Comparison of ENCODE assay signal across 18 mouse cellular contexts in genomic region chr4:108407621-108408020, GRCm38 (mm10). TPM values are rescaled to one million over a fixed set of nuclear protein-coding genes. Genes with fewer than 3 reads are reported as not detected.
DNase-seq lines count a peak whose midpoint lies in the region; ATAC-seq and TF ChIP-seq lines count a peak whose summit lies in the region.
"Had no signal": no experiment of that assay in that cellular context is flagged by ENCODE, and none has a peak within 500 bp of the region (broad histone marks: within the 10 kb centered on the region; RNA-seq: fewer than 3 reads in every experiment).

No protein-coding gene starts in this region.

- no peaks in the 10 kb centered on the region for H3K27me3 ChIP-seq in intestine, embryonic 14.5 days (replicated peaks; ENCODE audit: control insufficient read depth, insufficient read depth, low read length)
- no peaks in the 10 kb centered on the region for H3K27me3 ChIP-seq in intestine, embryonic 15.5 days (replicated peaks)
- H3K27me3 ChIP-seq in limb, embryonic 10.5 days (ENCODE audit: low read depth, poor library complexity, severe bottlenecking) = no peaks in the 10 kb centered on the region
- H3K27me3 ChIP-seq in kidney, adult 2 months (replicated peaks; ENCODE audit: control insufficient read depth, insufficient read depth, low read length) = no peaks in the 10 kb centered on the region
- H3K27me3 ChIP-seq: Patski had no signal

- H3K4me1 ChIP-seq in intestine, embryonic 14.5 days (replicated peaks; ENCODE audit: control insufficient read depth, insufficient read depth, low read length) = peaks cover 19% of the 10 kb centered on the region; the same call in 1 of the 2 replicates
- peaks cover 8% of the 10 kb centered on the region for H3K4me1 ChIP-seq in intestine, embryonic 15.5 days (replicated peaks)
- H3K4me1 ChIP-seq in limb, embryonic 10.5 days = peaks cover 31% of the 10 kb centered on the region
- H3K4me1 ChIP-seq in kidney, adult 2 months (ENCODE audit: control insufficient read depth, insufficient read depth, low read length) = no peaks in the 10 kb centered on the region

- no peak for DNase-seq in gastrocnemius, adult 2 months
- no peak for DNase-seq in gastrocnemius, postnatal 25 days
- DNase-seq in intestine, embryonic 14.5 days (ENCODE audit: low spot score) = peak; percentile 49
- peak; percentile 76 for DNase-seq in embryo, embryonic 10.5 days (ENCODE audit: low spot score)
- DNase-seq in limb, embryonic 10.5 days (ENCODE audit: low spot score) = peak; percentile 57
- no peak for DNase-seq in cerebellum, postnatal 10 days
- DNase-seq in kidney, adult 2 months = no peak
- DNase-seq: cerebellum, adult 18-20 months; gastrocnemius, postnatal 10 days; kidney, adult 11 months; kidney, postnatal 25 days had no signal

- H3K9ac ChIP-seq in intestine, embryonic 14.5 days (ENCODE audit: low read length) = no peak overlapping the region
- H3K9ac ChIP-seq in intestine, embryonic 15.5 days = no peak overlapping the region

- no peak for ATAC-seq in intestine, embryonic 14.5 days (replicated peaks; ENCODE audit: low FRiP score, low TSS enrichment, low read depth)
- ATAC-seq in intestine, embryonic 15.5 days = no peak
- ATAC-seq: Patski had no signal

- no peaks in the 10 kb centered on the region for H3K9me3 ChIP-seq in intestine, embryonic 14.5 days (ENCODE audit: control insufficient read depth, low read length)
- no peaks in the 10 kb centered on the region for H3K9me3 ChIP-seq in intestine, embryonic 15.5 days
- no peaks in the 10 kb centered on the region for H3K9me3 ChIP-seq in limb, embryonic 10.5 days (replicated peaks)
- H3K9me3 ChIP-seq: forebrain, embryonic 12.5 days had no signal

- no peak for TF ChIP-seq POLR2A in kidney, adult 2 months (IDR thresholded peaks at IDR 0.05; ENCODE audit: low read depth, low read length)

- 0 out of 2 replicates have a peak overlapping the region, but pooled peaks have one; percentile 28 for H3K27ac ChIP-seq in gastrocnemius, adult 2 months
- H3K27ac ChIP-seq in intestine, embryonic 14.5 days (ENCODE audit: low read depth) = no peak overlapping the region
- H3K27ac ChIP-seq in intestine, embryonic 15.5 days = no peak overlapping the region
- peak overlapping the region; percentile 93 for H3K27ac ChIP-seq in limb, embryonic 10.5 days
- H3K27ac ChIP-seq in kidney, adult 2 months (ENCODE audit: insufficient read depth, low read depth, low read length) = no peak overlapping the region
- H3K27ac ChIP-seq: forebrain, embryonic 12.5 days had no signal

- peak overlapping the region; percentile 17; the same call in 1 of the 2 replicates for H3K4me3 ChIP-seq in gastrocnemius, adult 2 months
- H3K4me3 ChIP-seq in intestine, embryonic 14.5 days (ENCODE audit: low read depth, low read length) = no peak overlapping the region
- no peak overlapping the region for H3K4me3 ChIP-seq in intestine, embryonic 15.5 days (replicated peaks)
- H3K4me3 ChIP-seq in limb, embryonic 10.5 days = no peak overlapping the region
- no peak overlapping the region for H3K4me3 ChIP-seq in kidney, adult 2 months (ENCODE audit: insufficient read depth, low read depth, low read length)

- TF ChIP-seq CTCF in gastrocnemius, adult 2 months (IDR thresholded peaks at IDR 0.05) = no peak
- TF ChIP-seq CTCF in kidney, adult 2 months (conservative IDR thresholded peaks at IDR 0.05; ENCODE audit: insufficient read depth, insufficient read length, low read depth, low read length) = no peak

- H3K36me3 ChIP-seq in intestine, embryonic 14.5 days (ENCODE audit: control insufficient read depth, insufficient read depth, low read length) = peaks cover 7% of the 10 kb centered on the region; the same call in 1 of the 2 replicates
- H3K36me3 ChIP-seq in intestine, embryonic 15.5 days = no peaks in the 10 kb centered on the region
- H3K36me3 ChIP-seq in limb, embryonic 10.5 days = peaks cover 8% of the 10 kb centered on the region
- H3K36me3 ChIP-seq in kidney, adult 2 months (ENCODE audit: control insufficient read depth, insufficient read depth, low read length) = no peaks in the 10 kb centered on the region
- H3K36me3 ChIP-seq: forebrain, embryonic 12.5 days had no signal

- H3K4me2 ChIP-seq in intestine, embryonic 14.5 days (ENCODE audit: low read length) = no peak overlapping the region
- no peak overlapping the region for H3K4me2 ChIP-seq in intestine, embryonic 15.5 days (replicated peaks)

- WGBS in intestine, embryonic 14.5 days = 53% methylated on average over 8 of the region's 8 CpGs
- WGBS in intestine, embryonic 15.5 days = 53% methylated on average over 8 of the region's 8 CpGs
- 31% methylated on average over 8 of the region's 8 CpGs for WGBS in limb, embryonic 10.5 days
- WGBS in kidney, adult 2 months = 71% methylated on average over 8 of the region's 8 CpGs

- intact Hi-C loops in gastrocnemius, adult 2 months (cut with DNase I) = loop anchor here (2.0 to 5.0 kb wide), 2 partner anchors 51 to 65 kb away; partner anchors contain the start of gene Tut4

RNA-seq across cellular contexts. Expression of gene Gpx7, which starts 0.9 kb away (rescaled TPM):
- total RNA-seq in gastrocnemius, adult 2 months (2021) = 1 to 10 TPM; 6.3 TPM
- total RNA-seq in gastrocnemius, postnatal 25 days (2021) = 1 to 10 TPM; 7.0 to 7.9 TPM
- polyA plus RNA-seq in intestine, embryonic 14.5 days (2014; fragmentation: Nextera tagmentation; extraction: Ambion mirVana) = 40.0 and 46.4 TPM in 2 replicates
- 37.5 and 42.6 TPM in 2 replicates for polyA plus RNA-seq in intestine, embryonic 15.5 days (2015; fragmentation: Nextera tagmentation; extraction: Ambion mirVana)
- 40.6 and 44.3 TPM in 2 replicates for polyA plus RNA-seq in limb, embryonic 10.5 days (2016; fragmentation: Nextera tagmentation; extraction: Ambion mirVana)
- 6.2 and 7.5 TPM in 2 replicates for polyA plus RNA-seq in kidney, adult 2 months (2012; rRNA removed)
- polyA plus RNA-seq: Patski had no signal

RNA-seq across cellular contexts. Expression of gene Shisal2a, which starts 24.5 kb away (rescaled TPM):
- total RNA-seq in gastrocnemius, adult 2 months (2021) = not detected
- not detected for total RNA-seq in gastrocnemius, postnatal 25 days (2021)
- 1.7 and 3.4 TPM in 2 replicates for polyA plus RNA-seq in intestine, embryonic 14.5 days (2014; fragmentation: Nextera tagmentation; extraction: Ambion mirVana)
- 1.3 and 1.6 TPM in 2 replicates for polyA plus RNA-seq in intestine, embryonic 15.5 days (2015; fragmentation: Nextera tagmentation; extraction: Ambion mirVana)
- 1.5 and 5.6 TPM in 2 replicates for polyA plus RNA-seq in limb, embryonic 10.5 days (2016; fragmentation: Nextera tagmentation; extraction: Ambion mirVana)
- polyA plus RNA-seq in kidney, adult 2 months (2012; rRNA removed) = 0.25 TPM in 1 of 2 replicates, not detected in the other
- total RNA-seq: gastrocnemius, postnatal 10 days; hematopoietic stem cell, adult 5-6 weeks; layer of hippocampus, postnatal 25 days; liver, adult 2 months; neutrophil, adult 5-6 weeks had no signal
- polyA plus RNA-seq: liver, adult 2 months; Patski had no signal

RNA-seq across cellular contexts. Expression of gene Tut4, which starts 51.6 kb away (rescaled TPM):
- total RNA-seq in gastrocnemius, adult 2 months (2021) = 10 to 100 TPM; 19.0 to 20.0 TPM
- total RNA-seq in gastrocnemius, postnatal 25 days (2021) = 10 to 100 TPM; 10.8 to 14.8 TPM
- 54.7 and 67.5 TPM in 2 replicates for polyA plus RNA-seq in intestine, embryonic 14.5 days (2014; fragmentation: Nextera tagmentation; extraction: Ambion mirVana)
- polyA plus RNA-seq in intestine, embryonic 15.5 days (2015; fragmentation: Nextera tagmentation; extraction: Ambion mirVana) = 45.5 and 49.4 TPM in 2 replicates
- polyA plus RNA-seq in limb, embryonic 10.5 days (2016; fragmentation: Nextera tagmentation; extraction: Ambion mirVana) = 95.8 and 119 TPM in 2 replicates
- 23.7 and 28.8 TPM in 2 replicates for polyA plus RNA-seq in kidney, adult 2 months (2012; rRNA removed)

Comparison
In these comparisons a context has a peak if more than half of its experiments do, and no peak if none do; other contexts are left out.
1. DNase-seq: peak in intestine, embryonic 14.5 days (single experiment), embryo, embryonic 10.5 days (single experiment) and limb, embryonic 10.5 days (single experiment); none in gastrocnemius, adult 2 months (single experiment), gastrocnemius, postnatal 25 days (single experiment), cerebellum, postnatal 10 days (0 of 2) and kidney, adult 2 months (single experiment).
2. H3K27ac ChIP-seq: peak in gastrocnemius, adult 2 months (single experiment) and limb, embryonic 10.5 days (single experiment); none in intestine, embryonic 14.5 days (single experiment), intestine, embryonic 15.5 days (single experiment) and kidney, adult 2 months (single experiment).